8 mouse cellular contexts compared by ENCODE assay signal in the genomic region with DNA sequence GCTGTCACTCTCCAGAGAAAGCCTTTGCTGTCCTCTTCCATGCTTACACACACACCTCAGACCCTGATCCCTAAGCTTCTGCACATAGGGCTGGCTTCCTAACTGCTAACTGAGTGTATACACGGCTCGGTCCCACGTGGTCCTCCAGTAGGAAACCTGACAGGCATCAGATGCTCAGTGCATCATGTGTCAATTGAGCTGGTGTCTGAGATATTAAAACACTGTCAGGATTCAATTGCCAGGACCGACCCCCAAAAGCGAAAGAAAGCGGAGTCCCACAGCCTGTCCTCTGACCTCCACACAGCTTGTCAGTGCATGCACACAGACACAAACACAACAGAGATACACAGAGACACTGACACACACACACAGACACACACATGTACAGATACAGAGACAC. TPM values are rescaled to one million over a fixed set of nuclear protein-coding genes. Genes with fewer than 3 reads are reported as not detected.
A peak's percentile ranks its signal among the peaks of the same experiment; 100 is the strongest.
DNase-seq lines count a peak whose midpoint lies in the region; ATAC-seq and TF ChIP-seq lines count a peak whose summit lies in the region.

No protein-coding gene starts in this region.

- TF ChIP-seq CTCF in heart, adult 2 months (IDR thresholded peaks at IDR 0.05) = no peak
- no peak for TF ChIP-seq CTCF in lung, embryonic 14.5 days (IDR thresholded peaks at IDR 0.05; ENCODE audit: low read depth)
- no peak for TF ChIP-seq CTCF in lung, adult 2 months (IDR thresholded peaks at IDR 0.05; ENCODE audit: insufficient read depth, low read length)

- peaks cover 59% of the 10 kb centered on the region for H3K4me1 ChIP-seq in heart, embryonic 10.5 days
- peaks cover 19% of the 10 kb centered on the region for H3K4me1 ChIP-seq in heart, adult 2 months (ENCODE audit: control insufficient read depth, insufficient read depth, low read length)
- H3K4me1 ChIP-seq in lung, embryonic 14.5 days (ENCODE audit: insufficient read depth) = peaks cover 27% of the 10 kb centered on the region
- peaks cover 17% of the 10 kb centered on the region for H3K4me1 ChIP-seq in lung, adult 2 months (ENCODE audit: control insufficient read depth, insufficient read depth, low read length)
- peaks cover 8% of the 10 kb centered on the region for H3K4me1 ChIP-seq in forebrain, embryonic 16.5 days (replicated peaks; ENCODE audit: control insufficient read depth, insufficient read depth, low read length)
- peaks cover 3% of the 10 kb centered on the region; the same call in 1 of the 2 replicates for H3K4me1 ChIP-seq in midbrain, embryonic 16.5 days (ENCODE audit: control insufficient read depth, insufficient read depth, low read length)

- no peak for TF ChIP-seq POLR2A in heart, adult 2 months (IDR thresholded peaks at IDR 0.05; ENCODE audit: insufficient read depth, low read depth, low read length)
- TF ChIP-seq POLR2A in lung, adult 2 months (IDR thresholded peaks at IDR 0.05; ENCODE audit: borderline replicate concordance, extremely low read depth, low read depth, low read length) = no peak

- H3K27me3 ChIP-seq in heart, embryonic 10.5 days (ENCODE audit: insufficient read depth, poor library complexity, severe bottlenecking) = no peaks in the 10 kb centered on the region
- no peaks in the 10 kb centered on the region for H3K27me3 ChIP-seq in heart, adult 2 months (ENCODE audit: control insufficient read depth, insufficient read depth, low read length)
- H3K27me3 ChIP-seq in lung, embryonic 14.5 days (ENCODE audit: insufficient read depth, low read length) = no peaks in the 10 kb centered on the region
- H3K27me3 ChIP-seq in forebrain, embryonic 16.5 days (replicated peaks; ENCODE audit: control insufficient read depth, insufficient read depth, low read length) = no peaks in the 10 kb centered on the region
- no peaks in the 10 kb centered on the region for H3K27me3 ChIP-seq in midbrain, embryonic 16.5 days (ENCODE audit: control insufficient read depth, insufficient read depth, low read depth, low read length)

- H3K4me3 ChIP-seq in heart, embryonic 10.5 days = 0 out of 2 replicates have a peak overlapping the region, but pooled peaks have one; percentile 31
- H3K4me3 ChIP-seq in heart, adult 2 months = no peak overlapping the region
- H3K4me3 ChIP-seq in lung, embryonic 14.5 days (ENCODE audit: low read depth, low read length) = no peak overlapping the region
- no peak overlapping the region for H3K4me3 ChIP-seq in lung, adult 2 months (replicated peaks; ENCODE audit: extremely low read depth, low read depth, low read length)
- H3K4me3 ChIP-seq in forebrain, embryonic 16.5 days (replicated peaks; ENCODE audit: low read length) = no peak overlapping the region
- H3K4me3 ChIP-seq in midbrain, embryonic 16.5 days (ENCODE audit: low read depth, low read length) = no peak overlapping the region

- H3K9ac ChIP-seq in heart, adult 2 months (ENCODE audit: low read depth, low read length) = no peak overlapping the region
- no peak overlapping the region for H3K9ac ChIP-seq in lung, embryonic 14.5 days
- no peak overlapping the region for H3K9ac ChIP-seq in forebrain, embryonic 16.5 days (replicated peaks; ENCODE audit: low read depth, low read length)
- no peak overlapping the region for H3K9ac ChIP-seq in midbrain, embryonic 16.5 days (ENCODE audit: low read depth, low read length)

- H3K36me3 ChIP-seq in heart, embryonic 10.5 days = peaks cover 47% of the 10 kb centered on the region
- no peaks in the 10 kb centered on the region for H3K36me3 ChIP-seq in heart, adult 2 months (ENCODE audit: control insufficient read depth, insufficient read depth, low read length)
- peaks cover 46% of the 10 kb centered on the region for H3K36me3 ChIP-seq in lung, embryonic 14.5 days (ENCODE audit: insufficient read depth)
- peaks cover 7% of the 10 kb centered on the region for H3K36me3 ChIP-seq in forebrain, embryonic 16.5 days (ENCODE audit: control insufficient read depth, insufficient read depth)
- peaks cover 15% of the 10 kb centered on the region for H3K36me3 ChIP-seq in midbrain, embryonic 16.5 days (ENCODE audit: control insufficient read depth, insufficient read depth, low read length)

- 87% methylated on average over 6 of the region's 6 CpGs for whole genome bisulfite sequencing in heart, embryonic 10.5 days
- 92% methylated on average over 6 of the region's 6 CpGs for WGBS in heart, adult 2 months
- 47% methylated on average over 6 of the region's 6 CpGs for WGBS in lung, embryonic 14.5 days
- 77% methylated on average over 6 of the region's 6 CpGs for WGBS in lung, adult 2 months
- WGBS in forebrain, embryonic 16.5 days = 91% methylated on average over 6 of the region's 6 CpGs
- WGBS in midbrain, embryonic 16.5 days = 86% methylated on average over 6 of the region's 6 CpGs

- ATAC-seq in lung, embryonic 14.5 days (ENCODE audit: insufficient read depth) = peak; percentile 4; the same call in 1 of the 2 replicates
- peak; percentile 29 for ATAC-seq in forebrain, embryonic 16.5 days
- no peak for ATAC-seq in midbrain, embryonic 16.5 days

- no peak for DNase-seq in heart, embryonic 10.5 days (ENCODE audit: low spot score)
- no peak for DNase-seq in heart, adult 2 months
- peak; percentile 67 for DNase-seq in lung, embryonic 14.5 days
- DNase-seq in lung, adult 2 months = no peak
- no peak for DNase-seq in right cerebral cortex, postnatal 10 days (ENCODE audit: low spot score in 2 of 2)
- no peak for DNase-seq in spleen, postnatal 14 days (ENCODE audit: low spot score in 2 of 2)

- no peaks in the 10 kb centered on the region for H3K79me2 ChIP-seq in heart, adult 2 months (replicated peaks; ENCODE audit: control insufficient read depth, insufficient read depth, low read length)

- H3K9me3 ChIP-seq in heart, embryonic 10.5 days = no peaks in the 10 kb centered on the region
- H3K9me3 ChIP-seq in lung, embryonic 14.5 days (ENCODE audit: low read depth, low read length) = no peaks in the 10 kb centered on the region
- H3K9me3 ChIP-seq in forebrain, embryonic 16.5 days (ENCODE audit: control insufficient read depth, low read length) = no peaks in the 10 kb centered on the region
- no peaks in the 10 kb centered on the region for H3K9me3 ChIP-seq in midbrain, embryonic 16.5 days (replicated peaks; ENCODE audit: control insufficient read depth, low read length, poor library complexity, severe bottlenecking)

- H3K4me2 ChIP-seq in lung, embryonic 14.5 days = peak overlapping the region; percentile 31; the same call in 1 of the 2 replicates
- no peak overlapping the region for H3K4me2 ChIP-seq in forebrain, embryonic 16.5 days (ENCODE audit: low read length)
- no peak overlapping the region for H3K4me2 ChIP-seq in midbrain, embryonic 16.5 days (ENCODE audit: low read length)

- intact Hi-C loops in heart, adult 2 months (cut with DNase I) = no loop called here

- peak overlapping the region; percentile 75 for H3K27ac ChIP-seq in heart, embryonic 10.5 days
- H3K27ac ChIP-seq in heart, adult 2 months = no peak overlapping the region; the same call in 1 of the 2 replicates
- peak overlapping the region; percentile 96 for H3K27ac ChIP-seq in lung, embryonic 14.5 days (ENCODE audit: low read depth)
- peak overlapping the region; percentile 48; the same call in 1 of the 2 replicates for H3K27ac ChIP-seq in forebrain, embryonic 16.5 days (ENCODE audit: low read length)
- H3K27ac ChIP-seq in midbrain, embryonic 16.5 days (ENCODE audit: low read length) = peak overlapping the region; percentile 43; the same call in 1 of the 2 replicates

- no peak for TF ChIP-seq EP300 in heart, adult 2 months (IDR thresholded peaks at IDR 0.05; ENCODE audit: insufficient read depth, low read depth, low read length)

RNA-seq across cellular contexts. Expression of gene Gan, which starts 39.6 kb away (rescaled TPM):
- 1.9 TPM in 2 replicates for polyA plus RNA-seq in heart, embryonic 10.5 days (2016; fragmentation: Nextera tagmentation; extraction: Ambion mirVana)
- total RNA-seq in heart, adult 2 months (2021) = 1 to 10 TPM; 4.2 to 5.2 TPM
- polyA plus RNA-seq in heart, adult 2 months (2012; rRNA removed) = 1.7 and 2.6 TPM in 2 replicates
- polyA plus RNA-seq in lung, embryonic 14.5 days (2014; fragmentation: Nextera tagmentation; extraction: Ambion mirVana) = 3.3 and 3.4 TPM in 2 replicates
- 5.6 and 8.6 TPM in 2 replicates for polyA plus RNA-seq in lung, adult 2 months (2012; rRNA removed)
- 3.5 and 3.7 TPM in 2 replicates for polyA plus RNA-seq in forebrain, embryonic 16.5 days (2015; fragmentation: Nextera tagmentation; extraction: Ambion mirVana)
- 3.2 and 3.4 TPM in 2 replicates for polyA plus RNA-seq in midbrain, embryonic 16.5 days (2015; fragmentation: Nextera tagmentation; extraction: Ambion mirVana)

RNA-seq across cellular contexts. Expression of gene Cmip, which starts 59.3 kb away (rescaled TPM):
- 6.4 and 8.3 TPM in 2 replicates for polyA plus RNA-seq in heart, embryonic 10.5 days (2016; fragmentation: Nextera tagmentation; extraction: Ambion mirVana)
- total RNA-seq in heart, adult 2 months (2021) = 10 to 100 TPM; 20.1 to 20.8 TPM
- 11.8 and 13.6 TPM in 2 replicates for polyA plus RNA-seq in heart, adult 2 months (2012; rRNA removed)
- 22.8 and 26.5 TPM in 2 replicates for polyA plus RNA-seq in lung, embryonic 14.5 days (2014; fragmentation: Nextera tagmentation; extraction: Ambion mirVana)
- 53.1 and 62.3 TPM in 2 replicates for polyA plus RNA-seq in lung, adult 2 months (2012; rRNA removed)
- polyA plus RNA-seq in forebrain, embryonic 16.5 days (2015; fragmentation: Nextera tagmentation; extraction: Ambion mirVana) = 80.1 and 98.1 TPM in 2 replicates
- polyA plus RNA-seq in midbrain, embryonic 16.5 days (2015; fragmentation: Nextera tagmentation; extraction: Ambion mirVana) = 141 and 146 TPM in 2 replicates
